Mouse (Mus musculus) erythroblast, embryonic 14.5 days (primary cell): ENCODE data around the gene Gm15262.

Source experiments
- GATA1 ChIP-seq: IDR thresholded peaks from 2 replicates; pipeline ENCODE4 v1.6.1; 2012; ENCODE audit warnings: low read length, inconsistent platforms, mixed read lengths
- TAL1 ChIP-seq: IDR thresholded peaks from 3 replicates; pipeline ENCODE4 v1.6.1; 2012; ENCODE audit warnings: low read length, inconsistent platforms, mixed read lengths

GRCm38 (mm10) chrX:161387942-161388341 lies 100.7 kb downstream of the Gm15262 start:
- TF ChIP-seq GATA1 (no peak), TAL1 (no peak)
